ENCODE assay signal across 16 mouse cellular contexts in genomic region chr5:17969704-17970390, GRCm38 (mm10). TPM values are rescaled to one million over a fixed set of nuclear protein-coding genes. Genes with fewer than 3 reads are reported as not detected.
DNase-seq lines count a peak whose midpoint lies in the region; ATAC-seq lines count a peak whose summit lies in the region.
"Had no signal": no experiment of that assay in that cellular context is flagged by ENCODE, and none has a peak within 500 bp of the region (broad histone marks: within the 10 kb centered on the region; RNA-seq: fewer than 3 reads in every experiment).

No protein-coding gene starts in this region.

- H3K27ac ChIP-seq in heart, embryonic 16.5 days (ENCODE audit: low read length): peak overlapping the region; percentile 66
- no peak overlapping the region for H3K27ac ChIP-seq in heart, embryonic 12.5 days (ENCODE audit: poor library complexity, severe bottlenecking)
- H3K27ac ChIP-seq in liver, embryonic 15.5 days (replicated peaks): no peak overlapping the region
- no peak overlapping the region for H3K27ac ChIP-seq in forebrain, embryonic 11.5 days (ENCODE audit: low read depth, low read length)
- H3K27ac ChIP-seq: hindbrain, embryonic 14.5 days had no signal

- no peaks in the 10 kb centered on the region for H3K9me3 ChIP-seq in heart, embryonic 16.5 days (replicated peaks; ENCODE audit: control insufficient read depth, low read length)
- H3K9me3 ChIP-seq in heart, embryonic 12.5 days (replicated peaks): no peaks in the 10 kb centered on the region
- no peaks in the 10 kb centered on the region for H3K9me3 ChIP-seq in liver, embryonic 15.5 days (replicated peaks)
- H3K9me3 ChIP-seq in forebrain, embryonic 11.5 days (ENCODE audit: control insufficient read depth, low read length): no peaks in the 10 kb centered on the region
- H3K9me3 ChIP-seq: megakaryocyte, embryonic 14.5 days had no signal

- peak; percentile 43 for DNase-seq in testis, postnatal 10 days (ENCODE audit: low spot score)
- no peak for DNase-seq in testis, postnatal 14 days (ENCODE audit: low spot score)
- no peak for DNase-seq in frontal cortex, postnatal 25 days (ENCODE audit: low spot score in 2 of 2)
- no peak for DNase-seq in forebrain, embryonic 11.5 days (ENCODE audit: low spot score)
- DNase-seq: cerebellum, adult 8-10 months; heart, adult 18-20 months; kidney, adult 11 months; kidney, postnatal 36 days; right cerebral cortex, postnatal 14 days; thymus, adult 2 months had no signal

- H3K4me3 ChIP-seq in heart, embryonic 16.5 days (ENCODE audit: low read length): no peak overlapping the region
- H3K4me3 ChIP-seq in heart, embryonic 12.5 days: no peak overlapping the region
- no peak overlapping the region for H3K4me3 ChIP-seq in liver, embryonic 15.5 days (replicated peaks)
- H3K4me3 ChIP-seq in forebrain, embryonic 11.5 days (ENCODE audit: low read depth, low read length): no peak overlapping the region
- H3K4me3 ChIP-seq: megakaryocyte, embryonic 14.5 days had no signal

- no peak for ATAC-seq in heart, embryonic 16.5 days (replicated peaks; ENCODE audit: extremely low read depth, insufficient read depth, low FRiP score)
- ATAC-seq in heart, embryonic 12.5 days (ENCODE audit: insufficient number of reproducible peaks, low FRiP score): no peak
- ATAC-seq in liver, embryonic 15.5 days (ENCODE audit: insufficient read depth): peak; percentile 84
- no peak for ATAC-seq in forebrain, embryonic 11.5 days (replicated peaks; ENCODE audit: low FRiP score)

- peaks cover 6% of the 10 kb centered on the region for H3K4me1 ChIP-seq in heart, embryonic 16.5 days (ENCODE audit: control insufficient read depth, insufficient read depth, low read length)
- H3K4me1 ChIP-seq in heart, embryonic 12.5 days (replicated peaks): peaks cover 3% of the 10 kb centered on the region; the same call in 1 of the 2 replicates
- peaks cover 4% of the 10 kb centered on the region for H3K4me1 ChIP-seq in liver, embryonic 15.5 days (replicated peaks)
- H3K4me1 ChIP-seq in forebrain, embryonic 11.5 days (replicated peaks; ENCODE audit: control insufficient read depth, insufficient read depth, low read length): no peaks in the 10 kb centered on the region
- H3K4me1 ChIP-seq: megakaryocyte, embryonic 14.5 days had no signal

- 44% methylated on average over 13 of the region's 13 CpGs for WGBS in heart, embryonic 16.5 days
- WGBS in heart, embryonic 12.5 days: 59% methylated on average over 13 of the region's 13 CpGs
- WGBS in liver, embryonic 15.5 days (ENCODE audit: insufficient replicate concordance): 47% methylated on average over 13 of the region's 13 CpGs
- 86% methylated on average over 13 of the region's 13 CpGs for WGBS in forebrain, embryonic 11.5 days

- no peak overlapping the region for H3K9ac ChIP-seq in heart, embryonic 16.5 days (ENCODE audit: low read length)
- no peak overlapping the region for H3K9ac ChIP-seq in heart, embryonic 12.5 days
- H3K9ac ChIP-seq in liver, embryonic 15.5 days: no peak overlapping the region
- no peak overlapping the region for H3K9ac ChIP-seq in forebrain, embryonic 11.5 days (ENCODE audit: low read length)
- H3K9ac ChIP-seq: hindbrain, embryonic 14.5 days had no signal

- no peaks in the 10 kb centered on the region for H3K27me3 ChIP-seq in heart, embryonic 16.5 days (ENCODE audit: control insufficient read depth, insufficient read depth, low read length)
- H3K27me3 ChIP-seq in heart, embryonic 12.5 days (replicated peaks): no peaks in the 10 kb centered on the region
- H3K27me3 ChIP-seq in liver, embryonic 15.5 days: no peaks in the 10 kb centered on the region
- H3K27me3 ChIP-seq in forebrain, embryonic 11.5 days (ENCODE audit: control insufficient read depth, insufficient read depth, low read length): no peaks in the 10 kb centered on the region
- H3K27me3 ChIP-seq: megakaryocyte, embryonic 14.5 days had no signal

- no peaks in the 10 kb centered on the region for H3K36me3 ChIP-seq in heart, embryonic 16.5 days (ENCODE audit: control insufficient read depth, insufficient read depth)
- no peaks in the 10 kb centered on the region for H3K36me3 ChIP-seq in heart, embryonic 12.5 days
- H3K36me3 ChIP-seq in liver, embryonic 15.5 days (replicated peaks): no peaks in the 10 kb centered on the region
- H3K36me3 ChIP-seq in forebrain, embryonic 11.5 days (ENCODE audit: control insufficient read depth, insufficient read depth, low read length): no peaks in the 10 kb centered on the region

- no peak overlapping the region for H3K4me2 ChIP-seq in heart, embryonic 16.5 days (ENCODE audit: low read depth, low read length)
- no peak overlapping the region for H3K4me2 ChIP-seq in heart, embryonic 12.5 days
- H3K4me2 ChIP-seq in liver, embryonic 15.5 days: 0 out of 2 replicates have a peak overlapping the region, but pooled peaks have one; percentile 20
- no peak overlapping the region for H3K4me2 ChIP-seq in forebrain, embryonic 11.5 days (ENCODE audit: low read depth, low read length, severe bottlenecking)
- H3K4me2 ChIP-seq: hindbrain, embryonic 14.5 days had no signal

RNA-seq across cellular contexts. Expression of gene Gnat3, which starts 7.5 kb away (rescaled TPM):
- 0.24 TPM in 1 of 2 replicates, not detected in the other for polyA plus RNA-seq in heart, embryonic 16.5 days (2015; fragmentation: Nextera tagmentation; extraction: Ambion mirVana)
- not detected in 2 replicates for polyA plus RNA-seq in heart, embryonic 12.5 days (2016; fragmentation: Nextera tagmentation; extraction: Ambion mirVana)
- not detected in 2 replicates for polyA plus RNA-seq in liver, embryonic 15.5 days (2015; fragmentation: Nextera tagmentation; extraction: Ambion mirVana)
- polyA plus RNA-seq in forebrain, embryonic 11.5 days (2014; fragmentation: Nextera tagmentation; extraction: Ambion mirVana): not detected in 2 replicates
- polyA plus RNA-seq: hindbrain, embryonic 14.5 days; limb, embryonic 11.5 days had no signal
